Mouse (Mus musculus): ENCODE measurements around the gene Adora2a. TPM values are rescaled to one million over a fixed set of nuclear protein-coding genes. Genes with fewer than 3 reads are reported as not detected.
"Not testable (repeated sequence)": the region's sequence is repeated elsewhere in the genome, so short reads cannot be mapped to it uniquely, and the experiment has no call there.

Adora2a gene
- polyA plus RNA-seq, 1 experiment, result 3.8 TPM

- Histone ChIP-seq H3K4me3 (ENCODE audit: insufficient read depth, low read depth, low read length) (no peak overlapping the region; the same call in 1 of the 2 replicates), H3K4me1 (ENCODE audit: control insufficient read depth, insufficient read depth, insufficient read length, low read length) (peaks cover 29% of the 10 kb centered on the region), H3K27ac (replicated peaks; ENCODE audit: low read depth, low read length) (peak overlapping the region; percentile 6; the same call in 1 of the 2 replicates)
Measured at GRCm38 (mm10) chr10:75322966-75323365, 6.3 kb downstream of the Adora2a start.

- H3K4me1 ChIP-seq (ENCODE audit: control insufficient read depth, insufficient read depth, insufficient read length, low read length), result peaks cover 31% of the 10 kb centered on the region
- no peak overlapping the region for H3K27ac ChIP-seq (replicated peaks; ENCODE audit: low read depth, low read length)
- no peak overlapping the region for H3K4me3 ChIP-seq (ENCODE audit: insufficient read depth, low read depth, low read length)
Measured at GRCm38 (mm10) chr10:75323986-75324385, 7.3 kb downstream of the Adora2a start.

GRCm38 (mm10) chr10:75324391-75324790 is 7.7 kb downstream of the Adora2a start:
- Histone ChIP-seq H3K4me3 (ENCODE audit: insufficient read depth, low read depth, low read length) (no peak overlapping the region), H3K4me1 (ENCODE audit: control insufficient read depth, insufficient read depth, insufficient read length, low read length) (peaks cover 31% of the 10 kb centered on the region), H3K27ac (replicated peaks; ENCODE audit: low read depth, low read length) (no peak overlapping the region)

GRCm38 (mm10) chr10:75325821-75326220 is 9.1 kb downstream of the Adora2a start:
- Histone ChIP-seq H3K27ac (replicated peaks; ENCODE audit: low read depth, low read length) (no peak overlapping the region), H3K4me1 (ENCODE audit: control insufficient read depth, insufficient read depth, insufficient read length, low read length) (peaks cover 30% of the 10 kb centered on the region), H3K4me3 (ENCODE audit: insufficient read depth, low read depth, low read length) (no peak overlapping the region)

GRCm38 (mm10) chr10:75326553-75326952 is 9.9 kb downstream of the Adora2a start:
- Histone ChIP-seq H3K4me1 (ENCODE audit: control insufficient read depth, insufficient read depth, insufficient read length, low read length) (peaks cover 27% of the 10 kb centered on the region), H3K27ac (replicated peaks; ENCODE audit: low read depth, low read length) (peak overlapping the region; percentile 33; the same call in 1 of the 2 replicates), H3K4me3 (ENCODE audit: insufficient read depth, low read depth, low read length) (0 out of 2 replicates have a peak overlapping the region, but pooled peaks have one; percentile 3)

GRCm38 (mm10) chr10:75327081-75327480 is 10.4 kb downstream of the Adora2a start:
- H3K27ac ChIP-seq (replicated peaks; ENCODE audit: low read depth, low read length), result peak overlapping the region; percentile 46
- H3K4me1 ChIP-seq (ENCODE audit: control insufficient read depth, insufficient read depth, insufficient read length, low read length), result peaks cover 23% of the 10 kb centered on the region
- no peak overlapping the region; the same call in 1 of the 2 replicates for H3K4me3 ChIP-seq (ENCODE audit: insufficient read depth, low read depth, low read length)

GRCm38 (mm10) chr10:75328201-75328704 is 11.6 kb downstream of the Adora2a start:
- Histone ChIP-seq H3K4me3 (ENCODE audit: insufficient read depth, low read depth, low read length) (no peak overlapping the region), H3K4me1 (ENCODE audit: control insufficient read depth, insufficient read depth, insufficient read length, low read length) (peaks cover 29% of the 10 kb centered on the region), H3K27ac (replicated peaks; ENCODE audit: low read depth, low read length) (peak overlapping the region; percentile 40)

GRCm38 (mm10) chr10:75332268-75332667 is 15.6 kb downstream of the Adora2a start:
- peak overlapping the region; percentile 77; the same call in 1 of the 2 replicates for H3K27ac ChIP-seq (replicated peaks; ENCODE audit: low read depth, low read length)
- peaks cover 29% of the 10 kb centered on the region for H3K4me1 ChIP-seq (ENCODE audit: control insufficient read depth, insufficient read depth, insufficient read length, low read length)
- no peak overlapping the region for H3K4me3 ChIP-seq (ENCODE audit: insufficient read depth, low read depth, low read length)

GRCm38 (mm10) chr10:75333176-75333776 is 16.6 kb downstream of the Adora2a start:
- no peak overlapping the region for H3K4me3 ChIP-seq (ENCODE audit: insufficient read depth, low read depth, low read length)
- H3K27ac ChIP-seq (replicated peaks; ENCODE audit: low read depth, low read length), result peak overlapping the region; percentile 77
- H3K4me1 ChIP-seq (ENCODE audit: control insufficient read depth, insufficient read depth, insufficient read length, low read length), result peaks cover 20% of the 10 kb centered on the region

- no peak overlapping the region for H3K4me3 ChIP-seq (ENCODE audit: insufficient read depth, low read depth, low read length)
- peak overlapping the region; percentile 77 for H3K27ac ChIP-seq (replicated peaks; ENCODE audit: low read depth, low read length)
- H3K4me1 ChIP-seq (ENCODE audit: control insufficient read depth, insufficient read depth, insufficient read length, low read length), result peaks cover 20% of the 10 kb centered on the region
Measured at GRCm38 (mm10) chr10:75334175-75334574, 17.5 kb downstream of the Adora2a start.

GRCm38 (mm10) chr10:75335075-75335474 is 18.4 kb downstream of the Adora2a start:
- Histone ChIP-seq H3K4me1 (ENCODE audit: control insufficient read depth, insufficient read depth, insufficient read length, low read length) (peaks cover 20% of the 10 kb centered on the region), H3K4me3 (ENCODE audit: insufficient read depth, low read depth, low read length) (no peak overlapping the region), H3K27ac (replicated peaks; ENCODE audit: low read depth, low read length) (peak overlapping the region; percentile 96)

GRCm38 (mm10) chr10:75337231-75337630 is 20.6 kb downstream of the Adora2a start:
- Histone ChIP-seq H3K4me1 (ENCODE audit: control insufficient read depth, insufficient read depth, insufficient read length, low read length) (peaks cover 22% of the 10 kb centered on the region), H3K4me3 (ENCODE audit: insufficient read depth, low read depth, low read length) (no peak overlapping the region), H3K27ac (replicated peaks; ENCODE audit: low read depth, low read length) (no peak overlapping the region)

GRCm38 (mm10) chr10:75338852-75339251 is 22.2 kb downstream of the Adora2a start:
- H3K4me1 ChIP-seq (ENCODE audit: control insufficient read depth, insufficient read depth, insufficient read length, low read length), result peaks cover 11% of the 10 kb centered on the region
- H3K4me3 ChIP-seq (ENCODE audit: insufficient read depth, low read depth, low read length), result no peak overlapping the region
- no peak overlapping the region for H3K27ac ChIP-seq (replicated peaks; ENCODE audit: low read depth, low read length)

- Histone ChIP-seq H3K4me3 (ENCODE audit: insufficient read depth, low read depth, low read length) (no peak overlapping the region), H3K27ac (replicated peaks; ENCODE audit: low read depth, low read length) (no peak overlapping the region), H3K4me1 (ENCODE audit: control insufficient read depth, insufficient read depth, insufficient read length, low read length) (peaks cover 17% of the 10 kb centered on the region)
Measured at GRCm38 (mm10) chr10:75339377-75339776, 22.7 kb downstream of the Adora2a start.

GRCm38 (mm10) chr10:75341936-75342335 is 25.3 kb downstream of the Adora2a start:
- H3K4me3 ChIP-seq (ENCODE audit: insufficient read depth, low read depth, low read length), result no peak overlapping the region

GRCm38 (mm10) chr10:75344563-75344962 is 27.9 kb downstream of the Adora2a start:
- peaks cover 19% of the 10 kb centered on the region for H3K4me1 ChIP-seq (ENCODE audit: control insufficient read depth, insufficient read depth, insufficient read length, low read length)
- peak overlapping the region; percentile 47; the same call in 1 of the 2 replicates for H3K27ac ChIP-seq (replicated peaks; ENCODE audit: low read depth, low read length)
- H3K4me3 ChIP-seq (ENCODE audit: insufficient read depth, low read depth, low read length), result not testable (repeated sequence)

More at GRCm38 (mm10) chr10:75341936-75342335, 25.3 kb downstream of the Adora2a start:
- H3K27ac ChIP-seq (replicated peaks; ENCODE audit: low read depth, low read length), result no peak overlapping the region
- peaks cover 19% of the 10 kb centered on the region for H3K4me1 ChIP-seq (ENCODE audit: control insufficient read depth, insufficient read depth, insufficient read length, low read length)

Data from brown adipose tissue, adult 24 weeks (tissue).